Mouse (Mus musculus): Measurements from ENCODE around the gene Them7.

GRCm38 (mm10) chr2:105348886-105349285, 124.8 kb downstream of the Them7 start:
- no peak for TF ChIP-seq USF1 (IDR thresholded peaks at IDR 0.05; ENCODE audit: low read depth)
- TF ChIP-seq CTCF (IDR thresholded peaks at IDR 0.05; ENCODE audit: control insufficient read depth, insufficient read depth, insufficient read length): no peak
- no peak for TF ChIP-seq FOSL1 (IDR thresholded peaks at IDR 0.05; ENCODE audit: insufficient read depth, low read length, poor library complexity, severe bottlenecking)

All from C2C12 (cell line).